Mouse (Mus musculus): Measurements from ENCODE around the gene Fxn.
"Not testable (repeated sequence)": the region's sequence is repeated elsewhere in the genome, so short reads cannot be mapped to it uniquely, and the experiment has no call there.

Gene Fxn

GRCm38 (mm10) chr19:24241799-24242546 is 38.4 kb downstream of the Fxn start:
- no peak for DNase-seq

GRCm38 (mm10) chr19:24241271-24241670 is 39.1 kb downstream of the Fxn start:
- DNase-seq = no peak

GRCm38 (mm10) chr19:24238011-24238410 is 42.4 kb downstream of the Fxn start:
- no peak for DNase-seq

- DNase-seq = not testable (repeated sequence)
Measured at GRCm38 (mm10) chr19:24232356-24232755, 48.0 kb downstream of the Fxn start.

DNA sequence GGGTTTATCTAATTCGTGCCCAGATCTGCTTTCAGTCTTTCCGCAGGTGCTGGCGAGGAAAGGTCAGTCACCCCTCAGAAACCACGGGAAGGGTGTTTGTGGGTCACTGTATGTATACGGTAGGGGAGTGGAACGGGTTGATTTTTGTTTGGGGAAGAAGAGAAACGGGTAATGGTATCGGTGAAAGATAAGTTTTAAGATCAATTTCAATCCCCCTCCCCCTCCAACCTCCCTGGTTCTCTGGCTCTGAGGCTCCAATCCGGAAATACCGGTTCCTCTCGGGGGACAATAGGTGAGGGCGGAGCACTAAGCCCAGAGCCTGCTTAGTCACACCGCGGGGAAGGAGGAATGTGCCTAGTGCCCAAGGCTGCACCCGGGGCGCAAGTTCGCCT is 55.1 kb downstream of the Fxn start:
- DNase-seq = peak; percentile 80 to 84

- DNase-seq = peak; percentile 80 to 84
Measured at GRCm38 (mm10) chr19:24224500-24225304, 55.7 kb downstream of the Fxn start, which contains the start of gene Tjp2. TSS of gene Tjp2 (minus strand) at chr19:24225030.

- peak; percentile 67 to 71 for DNase-seq
Measured at GRCm38 (mm10) chr19:24223851-24224251, 56.6 kb downstream of the Fxn start.

GRCm38 (mm10) chr19:24221455-24221854 is 59.0 kb downstream of the Fxn start:
- no peak for DNase-seq

- peak; percentile 21 to 39 for DNase-seq
Measured at GRCm38 (mm10) chr19:24220795-24221445, 59.5 kb downstream of the Fxn start.

DNA sequence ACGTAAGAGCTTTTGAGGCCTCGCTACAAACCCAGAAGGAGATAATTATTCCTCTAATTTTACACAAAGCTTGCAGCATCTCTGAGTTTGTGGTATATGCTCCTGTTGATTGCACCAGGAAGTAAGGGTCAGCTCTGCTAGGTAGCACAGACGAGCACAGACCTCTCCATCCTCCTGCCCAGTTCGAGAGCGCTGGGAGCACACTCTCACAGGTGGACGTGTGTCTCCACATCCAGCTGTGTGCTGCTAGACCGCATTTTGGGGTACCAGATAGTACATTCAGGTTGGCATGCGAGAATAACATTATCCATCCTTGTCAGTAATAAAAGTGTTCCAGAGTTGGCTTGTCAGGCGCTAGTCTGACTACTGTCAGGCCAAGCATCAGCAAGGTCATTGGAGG is 61.4 kb downstream of the Fxn start:
- DNase-seq = no peak

DNA sequence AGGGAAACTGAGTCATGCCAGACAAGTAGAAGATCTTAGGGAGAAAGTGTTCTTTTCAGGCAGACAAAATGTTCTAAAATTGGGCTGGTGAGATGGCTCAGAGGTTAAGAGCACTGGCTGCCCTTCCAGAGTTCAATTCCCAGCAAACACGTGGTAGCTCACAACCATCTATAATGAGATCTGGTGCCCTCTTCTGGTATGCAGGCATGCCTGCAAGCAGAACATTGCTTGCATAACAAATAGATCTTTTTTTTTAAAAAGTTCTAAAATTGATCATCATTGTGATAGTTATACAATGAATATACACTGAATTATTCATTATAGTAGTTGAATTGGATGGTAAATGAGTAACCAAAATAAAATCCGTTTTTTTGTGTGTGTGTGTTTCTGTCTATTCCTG is 62.1 kb downstream of the Fxn start:
- DNase-seq = no peak

DNA sequence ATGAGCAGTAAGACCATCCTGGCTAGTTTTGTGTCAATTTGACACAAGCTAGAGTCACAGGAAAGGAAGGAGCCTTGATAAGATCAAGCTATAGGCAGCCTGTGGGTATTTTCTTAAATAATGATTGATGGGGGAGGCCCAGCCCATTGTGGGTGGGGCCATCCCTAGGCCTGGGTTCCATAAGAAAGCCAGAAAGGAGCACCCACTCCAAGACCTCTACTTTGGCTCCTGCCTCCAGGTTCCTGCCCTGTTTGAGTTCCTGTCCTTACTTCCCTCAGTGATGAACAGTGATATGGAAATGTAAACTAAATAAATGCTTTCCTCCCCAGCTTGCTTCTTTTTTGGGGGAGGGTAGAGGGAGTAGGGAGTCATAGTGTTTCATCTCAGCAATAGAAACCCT is 62.6 kb downstream of the Fxn start:
- DNase-seq = no peak

DNA sequence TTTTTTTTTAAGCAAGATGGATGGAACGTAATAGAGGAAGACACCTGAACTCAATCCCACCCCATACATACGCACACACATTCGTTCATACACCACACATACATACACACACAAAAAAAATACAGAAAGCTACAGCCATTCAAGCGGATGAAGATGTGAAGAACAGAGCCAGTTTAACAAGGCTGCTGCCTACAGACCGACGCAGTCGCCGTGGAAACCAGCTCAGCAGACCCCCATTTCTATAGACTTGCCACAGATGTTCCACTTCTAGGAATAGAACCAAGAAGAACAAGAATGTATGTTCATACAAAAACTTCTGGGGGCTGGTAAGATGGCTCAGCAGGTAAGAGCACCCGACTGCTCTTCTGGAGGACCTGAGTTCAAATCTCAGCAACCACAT is 63.6 kb downstream of the Fxn start:
- no peak for DNase-seq

GRCm38 (mm10) chr19:24214939-24215338 is 65.5 kb downstream of the Fxn start:
- DNase-seq = peak; percentile 56 to 64

- DNase-seq = no peak
Measured at GRCm38 (mm10) chr19:24213299-24213698, 67.1 kb downstream of the Fxn start.

DNA sequence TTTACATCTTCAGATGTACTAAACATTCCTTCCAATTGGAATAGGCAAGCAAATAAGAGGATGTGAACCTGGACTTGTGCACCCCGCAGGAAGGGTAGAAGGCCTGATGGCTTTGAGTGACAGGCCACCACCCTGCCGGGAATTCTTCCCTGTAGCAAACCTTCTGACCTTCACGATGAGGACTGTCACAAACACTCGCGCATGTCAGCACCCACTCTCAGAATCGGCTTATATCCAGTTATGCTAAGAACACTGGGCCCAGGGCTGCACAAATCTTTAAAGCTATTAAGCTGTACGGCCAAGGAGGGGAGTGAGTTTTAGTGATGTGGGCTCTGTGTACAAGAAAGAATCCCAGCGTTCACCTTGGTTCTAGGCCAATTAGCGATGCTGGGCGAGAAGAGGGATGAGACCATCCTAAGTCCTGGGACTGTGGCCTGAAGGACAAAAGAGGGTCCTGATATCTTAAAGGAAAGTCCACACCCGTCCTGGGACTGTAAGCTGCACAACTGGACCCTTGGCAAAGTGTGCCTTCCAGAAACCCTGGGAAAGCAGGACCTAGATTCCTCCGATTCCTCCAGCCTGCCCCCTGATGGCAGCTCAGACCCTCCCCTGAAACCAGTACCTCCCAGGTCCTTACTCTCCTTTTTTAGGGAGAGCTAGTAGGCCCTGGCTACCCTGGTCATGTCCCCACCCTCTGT is 67.7 kb downstream of the Fxn start:
- no peak for DNase-seq

Measured in kidney, postnatal 36 days (tissue).